Mouse (Mus musculus) ES-E14 (cell line): Measurements from ENCODE around the gene Ogfod3.

Experiments used
- CHD2 ChIP-seq: IDR thresholded peaks from 2 replicates; pipeline ENCODE4 v1.6.1; 2014; ENCODE audit warnings: mild to moderate bottlenecking, low read depth, low read length, inconsistent platforms
- HCFC1 ChIP-seq: IDR thresholded peaks from 2 replicates; pipeline ENCODE4 v1.6.1; 2012; ENCODE audit warnings: low read length, inconsistent platforms, borderline replicate concordance; ENCODE audit not compliant: insufficient read depth
- MAFK ChIP-seq: IDR thresholded peaks from 2 replicates; pipeline ENCODE4 v1.6.1; 2014; ENCODE audit warnings: mild to moderate bottlenecking, low read depth, low read length, inconsistent platforms; ENCODE audit not compliant: insufficient read depth
- ZC3H11A ChIP-seq: IDR thresholded peaks from 2 replicates; pipeline ENCODE4 v1.6.1; 2012; ENCODE audit warnings: low read depth, mild to moderate bottlenecking, inconsistent platforms, low read length, borderline replicate concordance
- ZNF384 ChIP-seq: IDR thresholded peaks from 2 replicates; pipeline ENCODE4 v1.6.1; 2012; ENCODE audit warnings: low read depth, low read length, inconsistent platforms

DNA sequence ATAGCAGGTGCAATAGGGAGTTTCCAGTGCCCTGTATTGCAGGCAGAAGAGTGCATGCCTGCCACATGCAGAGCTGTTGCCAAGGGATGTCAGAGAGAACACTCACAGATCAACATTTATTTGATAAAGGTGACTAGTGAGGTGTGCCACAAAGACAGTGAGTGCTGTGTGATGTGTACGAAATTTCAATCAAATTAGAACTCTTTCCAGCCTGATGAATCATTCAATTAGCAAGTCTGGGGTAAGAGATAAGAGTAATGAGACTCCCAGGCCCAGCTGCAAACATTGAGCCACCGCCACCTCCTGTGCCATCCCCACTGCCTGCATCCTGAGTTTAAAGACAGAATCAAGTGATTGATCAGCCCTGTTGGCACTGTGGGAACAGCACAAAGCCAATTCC, 11.8 kb downstream of the Ogfod3 start:
- TF ChIP-seq MAFK (no peak), ZC3H11A (no peak), ZNF384 (no peak), CHD2 (no peak), HCFC1 (no peak)
